In the genomic region with DNA sequence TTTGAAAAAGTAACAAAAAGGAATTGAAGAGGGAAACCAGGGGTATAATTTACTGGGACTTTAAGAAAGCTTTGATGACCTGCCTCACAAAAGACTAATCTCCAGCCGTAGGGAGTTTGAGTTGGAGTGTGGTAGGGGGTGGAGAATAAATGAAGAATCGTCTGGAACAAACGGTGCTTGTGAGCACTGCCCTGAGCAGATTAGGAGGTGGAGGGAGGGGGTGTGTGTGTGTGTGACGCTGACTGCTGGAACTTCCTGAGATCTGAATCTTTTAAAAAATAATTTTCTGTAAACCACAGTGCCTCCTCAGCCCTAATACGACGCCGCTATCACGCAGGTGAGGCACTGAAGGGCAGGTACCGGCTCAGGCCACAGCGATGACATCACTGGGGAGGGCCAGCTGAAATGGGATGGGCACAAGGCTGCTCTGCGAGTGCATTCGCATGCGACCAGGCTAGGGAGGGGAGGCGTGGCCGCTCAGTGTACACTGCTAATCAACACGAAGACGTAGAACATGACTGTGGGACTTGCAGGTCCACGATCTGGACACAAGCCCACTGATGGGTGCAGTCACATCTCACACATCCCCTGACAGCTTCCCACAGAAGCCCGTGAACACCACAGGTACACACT, we compare ENCODE assay signal across 10 mouse cellular contexts.
A peak's percentile ranks its signal among the peaks of the same experiment; 100 is the strongest.
DNase-seq lines count a peak whose midpoint lies in the region; ATAC-seq lines count a peak whose summit lies in the region.
"Had no signal": no experiment of that assay in that cellular context is flagged by ENCODE, and none has a peak within 500 bp of the region (broad histone marks: within the 10 kb centered on the region; RNA-seq: fewer than 3 reads in every experiment).

No protein-coding gene starts in this region.

- ATAC-seq in hindbrain, embryonic 11.5 days (ENCODE audit: low FRiP score) = no peak
- no peak for ATAC-seq in forebrain, embryonic 16.5 days
- ATAC-seq in midbrain, embryonic 11.5 days (ENCODE audit: low FRiP score) = peak; percentile 75
- ATAC-seq: inflammation-experienced regulatory T-cells, adult 6 months had no signal

- no peaks in the 10 kb centered on the region for H3K36me3 ChIP-seq in hindbrain, embryonic 10.5 days
- no peaks in the 10 kb centered on the region for H3K36me3 ChIP-seq in hindbrain, embryonic 11.5 days (ENCODE audit: control insufficient read depth, insufficient read depth, low read length)
- H3K36me3 ChIP-seq in embryonic facial prominence, embryonic 10.5 days (replicated peaks) = no peaks in the 10 kb centered on the region
- no peaks in the 10 kb centered on the region for H3K36me3 ChIP-seq in forebrain, embryonic 16.5 days (ENCODE audit: control insufficient read depth, insufficient read depth)
- no peaks in the 10 kb centered on the region for H3K36me3 ChIP-seq in midbrain, embryonic 11.5 days (ENCODE audit: control insufficient read depth, insufficient read depth, low read length)

- peaks cover 43% of the 10 kb centered on the region for H3K4me1 ChIP-seq in hindbrain, embryonic 10.5 days (replicated peaks)
- H3K4me1 ChIP-seq in hindbrain, embryonic 11.5 days (replicated peaks; ENCODE audit: control insufficient read depth, insufficient read depth, low read length) = peaks cover 9% of the 10 kb centered on the region
- H3K4me1 ChIP-seq in embryonic facial prominence, embryonic 10.5 days = peaks cover 48% of the 10 kb centered on the region
- H3K4me1 ChIP-seq in forebrain, embryonic 16.5 days (replicated peaks; ENCODE audit: control insufficient read depth, insufficient read depth, low read length) = peaks cover 18% of the 10 kb centered on the region
- peaks cover 18% of the 10 kb centered on the region for H3K4me1 ChIP-seq in midbrain, embryonic 11.5 days (ENCODE audit: control insufficient read depth, insufficient read depth, low read length)

- no peaks in the 10 kb centered on the region for H3K9me3 ChIP-seq in hindbrain, embryonic 10.5 days
- H3K9me3 ChIP-seq in hindbrain, embryonic 11.5 days (ENCODE audit: control insufficient read depth, low read length) = no peaks in the 10 kb centered on the region
- no peaks in the 10 kb centered on the region for H3K9me3 ChIP-seq in embryonic facial prominence, embryonic 10.5 days
- no peaks in the 10 kb centered on the region for H3K9me3 ChIP-seq in forebrain, embryonic 16.5 days (ENCODE audit: control insufficient read depth, low read length)
- no peaks in the 10 kb centered on the region for H3K9me3 ChIP-seq in midbrain, embryonic 11.5 days (ENCODE audit: control insufficient read depth, low read length)

- no peak overlapping the region for H3K4me2 ChIP-seq in hindbrain, embryonic 11.5 days (replicated peaks; ENCODE audit: low read depth, low read length)
- H3K4me2 ChIP-seq in forebrain, embryonic 16.5 days (ENCODE audit: low read length) = peak overlapping the region; percentile 37
- H3K4me2 ChIP-seq in midbrain, embryonic 11.5 days = peak overlapping the region; percentile 24; the same call in 1 of the 2 replicates

- H3K27me3 ChIP-seq in hindbrain, embryonic 10.5 days (ENCODE audit: insufficient read depth, poor library complexity, severe bottlenecking) = 0 out of 2 replicates have a peak, but pooled peaks cover 12% of the 10 kb centered on the region
- H3K27me3 ChIP-seq in hindbrain, embryonic 11.5 days (ENCODE audit: control insufficient read depth, insufficient read depth, low read length) = no peaks in the 10 kb centered on the region
- H3K27me3 ChIP-seq in embryonic facial prominence, embryonic 10.5 days (replicated peaks; ENCODE audit: low read depth, poor library complexity, severe bottlenecking) = peaks cover 28% of the 10 kb centered on the region
- H3K27me3 ChIP-seq in forebrain, embryonic 16.5 days (replicated peaks; ENCODE audit: control insufficient read depth, insufficient read depth, low read length) = no peaks in the 10 kb centered on the region
- no peaks in the 10 kb centered on the region for H3K27me3 ChIP-seq in midbrain, embryonic 11.5 days (ENCODE audit: control insufficient read depth, insufficient read depth, low read length)

- peak overlapping the region; percentile 40 for H3K27ac ChIP-seq in hindbrain, embryonic 10.5 days
- H3K27ac ChIP-seq in hindbrain, embryonic 11.5 days (ENCODE audit: low read depth, low read length) = no peak overlapping the region
- no peak overlapping the region for H3K27ac ChIP-seq in embryonic facial prominence, embryonic 10.5 days (replicated peaks)
- no peak overlapping the region for H3K27ac ChIP-seq in forebrain, embryonic 16.5 days (ENCODE audit: low read length)
- no peak overlapping the region for H3K27ac ChIP-seq in midbrain, embryonic 11.5 days (ENCODE audit: low read depth, low read length)

- no peak overlapping the region for H3K9ac ChIP-seq in hindbrain, embryonic 11.5 days (ENCODE audit: low read depth, low read length)
- H3K9ac ChIP-seq in forebrain, embryonic 16.5 days (replicated peaks; ENCODE audit: low read depth, low read length) = peak overlapping the region; percentile 29; the same call in 1 of the 2 replicates
- H3K9ac ChIP-seq in midbrain, embryonic 11.5 days (ENCODE audit: low read length) = no peak overlapping the region

- no peak for DNase-seq in hindbrain, embryonic 10.5 days (ENCODE audit: low spot score)
- DNase-seq in hindbrain, embryonic 11.5 days (ENCODE audit: low spot score) = no peak
- no peak for DNase-seq in embryonic facial prominence, embryonic 10.5 days (ENCODE audit: low spot score)
- DNase-seq in midbrain, embryonic 11.5 days (ENCODE audit: low spot score, missing footprints) = no peak
- no peak for DNase-seq in frontal cortex, postnatal 25 days (ENCODE audit: low spot score in 2 of 2)
- DNase-seq in ovary, adult 18-20 months (ENCODE audit: low spot score) = no peak
- DNase-seq in right cerebral cortex, postnatal 36 days (ENCODE audit: low spot score in 2 of 2) = no peak
- DNase-seq: gastrocnemius, postnatal 14 days had no signal

- WGBS in hindbrain, embryonic 10.5 days = 37% methylated on average over 19 of the region's 19 CpGs
- WGBS in hindbrain, embryonic 11.5 days = 42% methylated on average over 19 of the region's 19 CpGs
- WGBS in embryonic facial prominence, embryonic 10.5 days = 29% methylated on average over 19 of the region's 19 CpGs
- WGBS in forebrain, embryonic 16.5 days = 15% methylated on average over 19 of the region's 19 CpGs
- WGBS in midbrain, embryonic 11.5 days = 25% methylated on average over 19 of the region's 19 CpGs

- H3K4me3 ChIP-seq in hindbrain, embryonic 10.5 days = no peak overlapping the region
- no peak overlapping the region for H3K4me3 ChIP-seq in hindbrain, embryonic 11.5 days (ENCODE audit: low read depth, low read length)
- H3K4me3 ChIP-seq in embryonic facial prominence, embryonic 10.5 days = peak overlapping the region; percentile 36; the same call in 1 of the 2 replicates
- H3K4me3 ChIP-seq in forebrain, embryonic 16.5 days (replicated peaks; ENCODE audit: low read length) = no peak overlapping the region
- no peak overlapping the region for H3K4me3 ChIP-seq in midbrain, embryonic 11.5 days (ENCODE audit: low read depth, low read length)
